Mouse (Mus musculus) C3H10T1/2 (cell line): ENCODE results near the gene Hoxd11. TPM values are rescaled to one million over a fixed set of nuclear protein-coding genes. Genes with fewer than 3 reads are reported as not detected.

Experiments
- polyA plus RNA-seq, 2 experiments: library from polyadenylated mRNA; unstranded; fragments of >200 nt; fragmentation: generic; extraction: Trizol; gene quantifications; one replicate each; pipeline ENCODE4 v1.2.1; 2012; ENCODE audit warnings: missing spikeins in 2 of 2

Hoxd11 gene
- polyA plus RNA-seq = not detected

DNA sequence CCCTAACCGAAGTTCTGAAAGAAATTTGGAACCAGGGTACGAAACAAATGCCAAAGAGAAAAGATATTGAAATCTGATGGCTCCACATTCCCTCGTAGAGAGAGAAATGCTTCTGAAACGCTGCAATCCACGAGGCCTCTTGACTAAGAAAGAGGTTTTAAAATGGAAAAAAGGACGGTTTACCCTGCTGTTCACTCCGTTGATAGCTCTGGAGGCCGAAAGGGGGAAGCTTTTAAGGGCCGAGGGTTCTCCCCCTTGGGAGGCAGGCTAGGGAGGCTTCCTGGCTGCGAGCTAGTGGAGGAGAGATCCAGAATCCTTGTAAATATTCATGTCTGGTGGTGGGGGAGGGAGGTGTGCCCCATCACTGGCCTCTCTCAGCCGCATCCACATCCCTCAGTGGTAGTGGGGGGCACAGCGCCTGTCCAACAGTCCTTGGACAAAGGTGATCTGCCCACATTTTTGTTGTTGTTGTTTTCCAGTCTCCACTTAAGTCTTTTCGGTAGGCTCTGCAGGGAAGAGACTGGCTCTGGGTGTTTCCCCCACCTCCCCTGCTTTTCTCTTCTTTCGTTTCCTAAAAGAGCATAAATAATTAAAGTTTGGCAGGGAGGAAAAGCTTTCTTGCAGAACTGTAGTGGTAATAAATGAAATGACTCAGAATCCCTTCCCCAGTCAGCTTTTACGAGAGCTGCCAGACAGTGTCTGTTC, at the start of gene Hoxd11:
TSS of gene Hoxd11 (plus strand) at position 667 of the 705 bp plus-strand sequence.

DNA sequence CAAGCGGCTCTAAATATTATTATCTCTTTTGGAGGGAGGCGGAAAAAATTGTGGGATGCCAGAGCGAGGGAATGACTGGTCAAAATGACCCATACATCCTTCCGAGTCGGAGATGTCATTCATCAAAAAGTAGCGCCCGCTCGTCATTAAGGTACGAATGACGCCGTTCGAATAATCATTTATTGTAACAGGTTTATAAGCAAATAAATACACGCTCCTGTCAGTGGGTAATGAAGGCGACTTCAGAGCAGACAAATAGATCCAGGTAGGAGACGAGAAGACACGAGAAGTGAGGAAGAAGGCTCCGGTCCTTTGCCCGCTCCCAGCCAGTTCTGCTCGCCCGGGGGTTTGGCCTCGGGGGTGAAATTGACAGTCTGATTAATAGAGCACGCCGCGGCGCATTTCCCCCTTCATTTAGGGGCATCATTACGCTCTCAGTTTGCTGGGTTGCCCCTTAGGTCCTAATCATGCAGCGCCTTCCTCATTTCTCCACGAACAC, 19.8 kb upstream of the Hoxd11 start, which contains the start of gene Evx2:
TSS of gene Evx2 (minus strand) at position 51 of the 499 bp plus-strand sequence.

DNA sequence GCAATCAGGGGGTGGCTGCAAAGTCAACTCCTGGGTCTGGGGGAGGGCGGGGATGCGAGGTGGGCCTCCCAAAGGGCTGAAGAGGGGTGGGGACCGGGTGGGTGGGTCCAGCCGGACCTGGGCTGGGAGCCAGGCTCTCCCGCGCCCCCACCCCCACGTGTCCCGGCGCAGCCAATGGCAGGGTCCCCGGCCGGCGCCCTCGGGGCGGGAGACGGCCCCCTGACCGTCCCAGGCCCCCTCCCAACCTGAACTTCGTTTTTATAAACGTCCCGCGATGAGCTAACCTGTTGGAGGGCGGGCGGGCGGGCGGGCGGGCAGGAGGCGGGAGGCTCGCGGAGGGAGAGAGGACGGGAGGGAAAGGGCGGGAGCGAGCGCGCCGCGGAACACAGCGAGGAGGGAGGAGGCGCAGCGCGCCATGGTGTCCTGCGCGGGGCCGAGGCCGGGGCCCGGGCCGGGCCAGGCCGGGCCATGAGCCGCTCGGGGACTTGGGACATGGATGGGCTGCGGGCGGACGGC, 11.5 kb upstream of the Hoxd11 start, which contains the start of gene Hoxd13:
TSS of gene Hoxd13 (plus strand) at position 469 of the 516 bp plus-strand sequence.

DNA sequence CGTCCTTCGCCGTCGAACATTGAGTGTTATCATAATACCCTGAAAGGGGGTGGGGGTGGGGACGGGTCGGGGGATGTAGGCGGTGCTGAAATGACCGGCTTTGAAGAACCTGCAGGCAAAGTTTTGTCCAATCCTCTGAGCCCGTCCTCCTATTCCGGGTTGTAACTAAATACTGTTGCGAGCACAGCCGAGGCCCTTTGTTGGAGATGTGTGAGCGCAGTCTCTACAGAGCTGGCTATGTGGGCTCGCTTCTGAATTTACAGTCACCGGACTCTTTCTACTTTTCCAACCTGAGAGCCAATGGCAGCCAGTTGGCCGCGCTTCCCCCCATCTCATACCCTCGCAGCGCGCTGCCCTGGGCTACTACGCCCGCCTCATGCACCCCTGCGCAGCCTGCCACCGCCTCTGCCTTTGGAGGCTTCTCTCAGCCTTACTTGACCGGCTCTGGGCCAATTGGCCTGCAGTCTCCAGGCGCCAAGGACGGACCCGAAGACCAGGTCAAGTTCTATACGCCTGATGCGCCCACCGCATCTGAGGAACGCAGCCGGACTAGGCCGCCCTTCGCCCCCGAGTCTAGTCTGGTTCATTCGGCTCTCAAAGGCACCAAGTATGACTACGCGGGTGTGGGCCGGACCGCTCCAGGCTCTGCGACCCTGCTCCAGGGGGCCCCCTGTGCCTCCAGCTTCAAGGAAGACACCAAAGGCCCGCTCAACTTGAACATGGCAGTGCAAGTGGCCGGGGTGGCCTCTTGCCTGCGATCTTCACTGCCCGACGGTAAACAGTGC, 4.3 kb upstream of the Hoxd11 start, which contains the start of gene Hoxd12:
TSS of gene Hoxd12 (plus strand) at position 133 of the 785 bp plus-strand sequence.

DNA sequence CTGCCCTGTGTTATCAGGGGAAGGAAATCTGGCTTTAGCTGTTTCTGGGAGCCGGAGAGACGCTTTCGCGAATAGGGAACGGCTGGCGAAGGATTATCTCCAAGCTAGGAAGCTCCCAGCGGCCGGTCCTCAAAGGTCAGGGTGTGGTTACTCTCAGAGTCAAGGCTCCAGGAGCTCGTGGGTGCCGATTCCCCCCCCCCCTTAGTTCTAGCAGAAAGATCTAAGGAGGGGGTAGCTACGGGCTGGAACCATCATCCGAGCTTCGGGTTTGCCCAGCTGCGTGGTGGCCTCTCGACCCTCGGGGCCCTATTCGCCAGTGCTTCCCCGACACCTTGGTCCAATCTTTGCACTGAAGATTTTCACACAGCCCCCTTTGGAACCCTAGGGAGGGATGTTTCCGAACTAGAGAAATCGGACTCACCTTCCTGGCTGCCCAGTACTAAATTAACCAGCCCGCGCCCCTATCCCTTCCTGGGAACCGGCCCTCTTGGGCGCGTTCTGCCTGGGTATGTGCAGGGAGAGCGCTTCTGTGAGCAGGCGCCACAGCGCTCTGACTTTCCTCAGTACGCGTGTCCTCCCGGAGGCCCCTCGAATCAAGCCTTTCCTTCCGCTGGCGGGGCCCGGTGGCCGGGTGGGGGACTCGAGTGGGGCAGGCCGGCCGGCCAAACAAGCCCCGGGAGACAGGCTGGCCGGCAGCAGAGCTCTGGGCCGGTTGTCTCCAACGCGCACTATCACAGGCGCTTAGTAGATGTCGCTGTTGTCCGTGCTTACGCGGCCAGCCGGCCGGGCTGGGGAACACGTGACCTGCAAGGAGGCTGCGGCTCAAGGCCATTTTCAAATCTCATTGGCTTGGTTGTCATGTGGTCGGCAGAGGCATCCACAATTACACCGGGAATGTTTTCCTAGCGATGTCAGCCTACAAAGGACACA, 11.9 kb downstream of the Hoxd11 start, which contains the start of gene Hoxd10:
TSS of gene Hoxd10 (plus strand) at position 903 of the 930 bp plus-strand sequence.

DNA sequence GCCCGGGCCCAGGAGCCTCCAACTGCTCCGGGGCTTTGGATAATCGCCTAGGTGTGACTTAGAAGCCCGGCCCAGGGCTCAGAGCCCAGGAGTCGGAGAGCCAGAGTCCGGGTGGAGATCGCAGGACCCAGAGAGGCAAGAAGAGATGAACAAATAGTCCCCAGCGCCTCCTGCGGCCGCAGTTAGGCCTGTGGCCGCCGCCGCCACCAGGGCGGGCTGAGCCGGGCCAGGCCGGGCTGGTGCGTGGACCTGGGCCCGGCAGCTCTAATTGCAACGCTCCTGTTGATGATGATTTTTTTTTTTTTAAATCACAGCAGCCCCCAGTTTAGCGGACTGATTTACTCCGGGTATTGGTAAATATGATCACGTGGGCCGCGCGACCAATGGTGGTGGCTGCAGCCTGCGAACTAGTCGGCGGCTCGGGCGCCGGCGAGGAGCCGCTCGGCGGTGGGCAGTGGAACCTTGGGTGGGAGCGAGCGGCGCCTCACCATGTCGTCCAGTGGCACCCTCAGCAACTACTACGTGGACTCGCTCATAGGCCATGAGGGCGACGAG, 18.3 kb downstream of the Hoxd11 start, which contains the start of gene Hoxd9:
TSS of gene Hoxd9 (plus strand) at position 161 of the 555 bp plus-strand sequence.

DNA sequence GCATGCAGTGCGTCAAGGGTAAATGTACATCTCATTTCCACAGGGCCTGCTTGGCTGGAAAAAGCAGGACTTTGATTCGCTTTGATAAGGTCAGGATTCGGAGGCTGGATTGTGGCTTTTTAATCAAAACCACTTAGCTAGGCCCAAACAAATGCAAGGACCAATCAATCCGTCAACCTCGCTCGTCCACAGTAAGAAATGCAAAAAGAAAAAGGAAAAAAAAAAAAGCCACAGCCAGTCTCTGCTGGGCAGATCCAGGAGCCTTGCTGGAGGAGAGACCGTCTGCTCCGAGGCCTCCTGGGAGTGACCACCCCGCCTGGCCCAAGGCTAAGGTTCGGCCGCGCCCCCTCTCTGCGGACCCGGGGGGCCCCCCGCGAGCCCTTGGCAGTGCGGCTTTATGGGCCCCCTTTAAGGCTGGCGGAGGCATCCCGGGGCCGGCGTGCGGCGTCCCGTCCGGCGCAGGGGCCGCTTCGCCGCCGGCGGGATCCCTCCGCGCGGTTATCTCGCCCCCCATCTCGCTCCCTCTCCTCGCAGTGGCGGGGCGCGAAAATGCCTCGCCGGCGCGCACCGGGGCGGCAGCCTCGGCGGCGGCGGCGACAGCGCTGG, 25.1 kb downstream of the Hoxd11 start, which contains the start of gene Hoxd8:
TSS of gene Hoxd8 (plus strand) at position 223 of the 606 bp plus-strand sequence.

DNA sequence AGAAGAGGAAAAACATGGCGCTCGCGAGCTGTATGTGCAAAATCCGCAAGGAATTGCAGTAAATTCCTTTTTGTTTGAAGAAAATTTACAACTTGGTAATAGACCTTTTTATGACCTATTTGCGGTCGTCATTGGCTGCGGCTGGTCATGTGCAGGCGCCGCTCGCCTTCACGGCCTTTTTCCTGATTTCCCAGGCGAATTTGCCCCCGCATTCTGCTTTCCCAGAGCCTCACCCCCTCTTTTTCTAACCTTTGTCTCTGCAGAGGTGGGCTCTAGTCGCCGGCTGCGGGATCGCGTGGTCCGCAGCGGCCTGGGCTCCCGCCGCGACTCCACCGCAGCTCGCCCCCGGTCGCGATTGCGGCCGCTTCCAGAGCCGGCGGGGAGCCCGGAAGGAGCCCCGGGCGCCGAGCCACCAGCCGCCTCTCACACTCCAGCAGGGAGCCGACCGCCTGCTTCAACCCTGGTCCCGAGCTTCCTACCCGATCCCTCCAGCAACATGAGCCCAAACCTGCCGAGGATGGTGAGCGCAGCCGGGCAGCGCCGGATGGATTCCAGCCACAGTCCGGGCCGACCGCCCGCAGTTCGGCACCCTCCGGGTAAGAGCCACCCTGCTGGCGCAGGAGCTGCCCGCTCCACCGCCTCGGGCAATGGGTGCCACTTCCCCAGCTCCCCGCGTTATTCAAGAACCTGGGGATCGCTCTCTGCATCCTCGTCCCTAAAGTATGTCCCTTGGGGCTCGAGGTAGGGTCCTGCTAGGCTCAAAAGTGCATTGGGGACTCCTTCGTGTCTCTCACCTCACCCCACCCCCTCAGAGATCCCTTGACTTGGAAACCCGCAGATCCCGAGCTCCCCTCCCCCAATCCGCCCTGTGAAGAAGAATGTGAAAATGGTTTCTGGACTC, 32.6 kb downstream of the Hoxd11 start, which contains the start of the genes Hoxd3 and Hoxd4:
TSS of gene Hoxd3 (plus strand) at position 207 of the 901 bp plus-strand sequence.
TSS of gene Hoxd4 (plus strand) at position 209 of the 901 bp plus-strand sequence.

DNA sequence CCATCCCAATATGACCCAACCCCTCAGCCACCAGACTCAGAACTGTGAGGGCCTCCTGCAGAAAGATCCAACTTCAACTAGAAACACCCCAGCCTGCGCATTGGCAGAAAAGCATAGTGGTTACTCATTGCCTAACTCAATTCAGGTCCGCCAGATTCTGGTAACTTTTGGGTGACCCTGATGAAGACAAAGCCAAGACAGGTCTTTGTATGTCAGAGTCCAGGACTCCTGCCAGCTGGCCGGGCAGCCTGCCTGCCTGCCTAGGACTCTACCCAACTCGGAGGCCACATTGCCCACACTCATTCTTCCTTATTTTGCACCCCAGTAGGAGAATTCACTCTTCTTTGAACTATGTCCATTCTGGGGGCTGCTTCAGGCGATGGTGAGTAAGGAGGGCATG, 47.2 kb downstream of the Hoxd11 start, which contains the start of gene Gm28230:
TSS of gene Gm28230 (plus strand) at position 178 of the 400 bp plus-strand sequence.

Other genes with a start within 250 kb of the Hoxd11 start
- gene Lnpk, start 100.1 kb upstream of the Hoxd11 start, polyA plus RNA-seq = 1 to 10 TPM in 1 of 2 experiments, under 1 TPM in 1; 0.34 to 2.5 TPM
- gene Evx2, start 20.0 kb upstream of the Hoxd11 start, polyA plus RNA-seq = not detected
- gene Hoxd13, start 11.2 kb upstream of the Hoxd11 start, polyA plus RNA-seq = not detected
- gene Hoxd12, start 4.5 kb upstream of the Hoxd11 start, polyA plus RNA-seq = not detected
- gene Hoxd10, start 12.4 kb downstream of the Hoxd11 start, polyA plus RNA-seq = not detected
- gene Hoxd9, start 18.2 kb downstream of the Hoxd11 start, polyA plus RNA-seq = not detected
- gene Hoxd8, start 25.1 kb downstream of the Hoxd11 start, polyA plus RNA-seq = not detected
- gene Hoxd3, start 32.4 kb downstream of the Hoxd11 start, polyA plus RNA-seq = not detected
- gene Hoxd4, start 32.4 kb downstream of the Hoxd11 start, polyA plus RNA-seq = not detected
- not detected for gene Gm28230, start 47.2 kb downstream of the Hoxd11 start, polyA plus RNA-seq
- gene Hoxd1, start 83.4 kb downstream of the Hoxd11 start, polyA plus RNA-seq = not detected
- gene Mtx2, start 146.2 kb downstream of the Hoxd11 start, polyA plus RNA-seq = 10 to 100 TPM in 1 of 2 experiments, 1 to 10 TPM in 1; 1.9 to 26.6 TPM